Mouse (Mus musculus) midbrain, embryonic 13.5 days (tissue): ENCODE measurements around the gene Mical3. TPM values are rescaled to one million over a fixed set of nuclear protein-coding genes. Genes with fewer than 3 reads are reported as not detected.
A peak's percentile ranks its signal among the peaks of the same experiment; 100 is the strongest.
"Not testable (repeated sequence)": the region's sequence is repeated elsewhere in the genome, so short reads cannot be mapped to it uniquely, and the experiment has no call there.

ENCODE experiments used
- ATAC-seq: fragments of 200-750 bp; cut with Nextera tagmentation; 2 replicates; pipeline ENCODE4 v1.8.0; 2017; ENCODE audit warnings: mild to moderate bottlenecking, moderate TSS enrichment, moderate library complexity
- H3K27ac ChIP-seq: fragments of 300-500 bp; sonication (generic); 2 replicates; pipeline ENCODE4 v1.5.1; 2015; ENCODE audit warnings: inconsistent platforms, mild to moderate bottlenecking, moderate library complexity
- H3K27me3 ChIP-seq: fragments of 300-500 bp; sonication (generic); 2 replicates; pipeline ENCODE4 v1.6.1; 2015; ENCODE audit warnings: mild to moderate bottlenecking, inconsistent platforms
- H3K36me3 ChIP-seq: fragments of 300-500 bp; sonication (generic); 2 replicates; pipeline ENCODE4 v1.6.1; 2015; ENCODE audit warnings: mild to moderate bottlenecking, inconsistent platforms
- H3K4me1 ChIP-seq: fragments of 300-500 bp; sonication (generic); replicated peaks from 2 replicates; pipeline ENCODE4 v1.6.1; 2015; ENCODE audit warnings: inconsistent platforms
- H3K4me2 ChIP-seq: fragments of 300-500 bp; sonication (generic); replicated peaks from 2 replicates; pipeline ENCODE4 v1.6.1; 2015; ENCODE audit warnings: moderate library complexity, mild to moderate bottlenecking, inconsistent platforms
- H3K4me3 ChIP-seq: fragments of 300-500 bp; sonication (generic); replicated peaks from 2 replicates; pipeline ENCODE4 v1.5.1; 2015; ENCODE audit warnings: mild to moderate bottlenecking, inconsistent platforms
- H3K9ac ChIP-seq: fragments of 300-500 bp; sonication (generic); replicated peaks from 2 replicates; pipeline ENCODE4 v1.6.1; 2015; ENCODE audit warnings: mild to moderate bottlenecking, inconsistent platforms
- H3K9me3 ChIP-seq: fragments of 300-500 bp; sonication (generic); 2 replicates; pipeline ENCODE4 v1.6.1; 2016; ENCODE audit warnings: mild to moderate bottlenecking, inconsistent platforms
- WGBS: fragments of 180-500 bp; shearing (Covaris S2); methylation state at CpG from one replicate; pipeline ENCODE4 v1.1.7; 2015; 5-methylcytosine and 5-hydroxymethylcytosine counted together
- polyA plus RNA-seq: library from polyadenylated mRNA; unstranded; fragments of >200 nt; fragmentation: Nextera tagmentation; extraction: Ambion mirVana; gene quantifications from 2 replicates; pipeline ENCODE4 v1.2.1, GENCODE M21; 2015

Gene Mical3
- polyA plus RNA-seq, 1 experiment from 2014 or later = 35.7 TPM

DNA sequence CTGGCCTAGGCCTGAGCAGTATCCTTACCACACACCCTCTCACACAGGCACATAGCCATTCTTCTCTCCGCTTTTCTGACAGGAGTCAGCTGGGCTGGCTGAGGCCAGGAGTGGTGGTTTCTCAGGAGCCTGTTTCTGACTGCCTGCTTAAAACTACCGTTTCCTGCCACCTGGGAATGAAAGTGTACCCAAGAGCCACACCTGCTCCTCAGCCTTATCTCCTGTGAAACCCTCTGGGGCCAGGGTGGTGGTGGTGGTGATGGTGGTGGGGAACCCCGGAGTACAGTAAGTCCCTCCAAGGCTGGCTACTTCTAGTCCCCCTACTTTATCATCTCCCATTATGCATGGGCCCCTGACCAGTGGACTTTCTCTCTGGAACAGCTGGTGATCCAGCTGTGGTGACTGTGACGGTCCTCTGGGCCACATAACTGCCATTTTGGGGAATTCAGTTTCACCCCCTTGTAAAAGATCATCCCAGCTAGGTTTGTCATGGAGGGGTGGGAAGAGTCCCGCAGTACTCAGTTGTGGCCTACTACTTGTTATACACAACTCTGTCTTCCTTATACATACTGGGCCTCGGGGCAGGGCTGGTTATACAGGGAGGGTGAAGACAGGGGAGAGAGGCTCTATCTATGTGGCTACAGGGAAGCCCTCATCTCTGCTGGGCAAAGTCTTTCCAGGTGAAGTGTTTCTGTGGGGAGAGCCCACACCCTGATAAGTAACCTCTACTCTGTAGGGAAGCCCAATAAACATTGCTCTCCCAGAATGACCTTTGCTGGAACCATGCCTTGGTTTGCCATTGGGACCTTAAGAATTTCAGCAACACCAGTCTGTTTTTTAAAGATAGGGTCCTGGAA, 200.1 kb downstream of the Mical3 start:
- no peak for ATAC-seq
- H3K9ac ChIP-seq = no peak overlapping the region
- H3K27ac ChIP-seq = no peak overlapping the region
- H3K36me3 ChIP-seq = peaks cover 42% of the 10 kb centered on the region
- no peaks in the 10 kb centered on the region for H3K4me1 ChIP-seq
- 88% methylated on average over 6 of the region's 6 CpGs for WGBS
- no peak overlapping the region for H3K4me3 ChIP-seq
- no peaks in the 10 kb centered on the region for H3K9me3 ChIP-seq
- no peak overlapping the region for H3K4me2 ChIP-seq
- no peaks in the 10 kb centered on the region for H3K27me3 ChIP-seq

DNA sequence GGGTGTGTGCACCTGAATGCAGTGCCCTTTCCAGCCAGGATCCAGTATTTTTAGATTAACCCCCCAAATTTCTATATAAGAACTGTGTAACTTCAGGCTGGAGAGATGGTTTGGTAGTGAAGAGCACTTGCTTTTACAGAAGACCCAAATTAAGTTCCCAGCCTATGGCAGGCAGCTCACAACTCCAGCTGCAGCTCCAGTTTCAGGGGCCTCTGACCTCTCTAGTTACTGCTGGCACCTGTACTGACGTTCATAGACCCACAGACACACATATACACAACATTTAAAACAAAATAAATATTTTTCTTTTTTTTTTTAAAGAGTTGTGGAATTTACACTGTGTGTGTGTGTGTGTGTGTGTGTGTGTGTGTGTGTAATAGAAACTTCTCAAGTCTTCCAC, 201.4 kb downstream of the Mical3 start:
- Histone ChIP-seq H3K9ac (no peak overlapping the region), H3K4me1 (no peaks in the 10 kb centered on the region), H3K4me2 (no peak overlapping the region), H3K9me3 (no peaks in the 10 kb centered on the region), H3K4me3 (no peak overlapping the region), H3K27ac (no peak overlapping the region), H3K27me3 (no peaks in the 10 kb centered on the region), H3K36me3 (peaks cover 35% of the 10 kb centered on the region)
- ATAC-seq = no peak
- 78% methylated on average over 1 of the region's 1 CpGs for WGBS

DNA sequence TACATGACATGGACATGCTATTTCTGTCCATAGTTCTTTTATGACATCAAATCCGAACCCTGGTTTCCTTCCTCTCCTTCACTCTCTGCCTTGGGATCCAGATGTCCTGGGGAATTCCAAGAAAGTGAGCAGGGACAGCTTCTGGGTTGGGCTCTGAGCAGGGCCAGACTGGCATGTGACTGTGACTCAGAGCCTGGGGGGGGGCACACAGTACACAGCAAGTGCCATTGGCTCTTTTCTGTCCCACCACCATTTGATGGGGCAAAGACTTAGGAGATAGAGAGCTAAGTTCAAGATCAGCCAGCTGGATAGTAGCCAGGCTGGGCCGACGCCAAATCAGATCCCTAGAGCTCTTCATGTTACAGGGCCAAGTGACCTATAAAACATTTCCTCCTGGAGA, 203.0 kb downstream of the Mical3 start:
- 85% methylated on average over 3 of the region's 3 CpGs for WGBS
- peaks cover 20% of the 10 kb centered on the region for H3K36me3 ChIP-seq
- H3K27ac ChIP-seq = no peak overlapping the region
- H3K9ac ChIP-seq = no peak overlapping the region
- H3K4me1 ChIP-seq = no peaks in the 10 kb centered on the region
- ATAC-seq = no peak
- no peaks in the 10 kb centered on the region for H3K27me3 ChIP-seq
- H3K9me3 ChIP-seq = no peaks in the 10 kb centered on the region
- H3K4me3 ChIP-seq = no peak overlapping the region
- no peak overlapping the region for H3K4me2 ChIP-seq

DNA sequence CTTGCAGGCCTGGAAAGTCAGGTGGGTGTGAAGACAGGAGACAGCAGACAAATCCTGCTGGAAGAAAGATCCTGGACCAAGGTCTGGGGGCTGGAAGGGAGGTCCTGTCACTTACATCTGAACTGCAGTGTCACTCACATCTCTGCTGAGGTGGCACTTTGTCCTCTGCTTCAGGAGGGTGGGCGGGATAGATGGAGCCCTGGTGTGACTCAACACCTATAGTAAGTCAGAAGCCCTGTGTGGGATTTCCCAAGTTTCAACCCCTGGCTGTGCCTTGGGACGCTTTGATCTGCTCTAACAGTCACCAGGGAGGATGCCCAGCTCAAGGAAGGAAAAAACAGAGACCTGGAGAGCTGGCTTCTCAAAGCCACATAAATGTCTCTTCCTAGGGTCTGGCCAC, 203.9 kb downstream of the Mical3 start:
- H3K36me3 ChIP-seq = peaks cover 11% of the 10 kb centered on the region
- H3K4me2 ChIP-seq = no peak overlapping the region
- H3K27ac ChIP-seq = no peak overlapping the region
- H3K9ac ChIP-seq = no peak overlapping the region
- no peaks in the 10 kb centered on the region for H3K4me1 ChIP-seq
- H3K4me3 ChIP-seq = no peak overlapping the region
- no peak for ATAC-seq
- no peaks in the 10 kb centered on the region for H3K27me3 ChIP-seq
- WGBS = 60% methylated on average over 2 of the region's 2 CpGs
- no peaks in the 10 kb centered on the region for H3K9me3 ChIP-seq

DNA sequence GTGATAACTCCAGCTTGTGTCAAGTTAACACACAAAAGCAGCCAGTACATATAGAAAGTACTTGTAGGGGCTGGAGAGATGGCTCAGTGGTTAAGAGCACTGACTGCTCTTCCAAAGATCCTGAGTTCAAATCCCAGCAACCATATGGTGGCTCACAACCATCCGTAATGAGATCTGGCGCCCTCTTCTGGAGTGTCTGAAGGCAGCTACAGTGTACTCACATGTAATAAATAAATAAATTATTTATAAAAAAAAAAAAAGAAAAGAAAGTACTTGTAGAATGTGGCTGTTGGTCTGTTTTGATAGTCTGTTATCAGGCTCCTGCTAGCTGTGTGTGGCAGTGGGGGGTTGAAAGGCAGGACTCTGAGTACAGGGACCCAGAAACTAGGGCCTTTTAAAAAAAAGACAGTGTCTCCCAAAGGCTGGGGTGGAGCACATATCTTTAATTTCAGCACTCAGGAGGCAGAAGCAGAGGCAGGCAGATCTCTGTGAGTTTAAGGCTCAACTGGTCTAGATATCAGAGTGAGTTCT, 205.9 kb downstream of the Mical3 start:
- H3K27ac ChIP-seq, H3K4me2 ChIP-seq, H3K27me3 ChIP-seq, H3K4me3 ChIP-seq, H3K4me1 ChIP-seq, H3K9me3 ChIP-seq, ATAC-seq, H3K9ac ChIP-seq, H3K36me3 ChIP-seq: not testable (repeated sequence)
- WGBS = 74% methylated on average over 2 of the region's 2 CpGs

DNA sequence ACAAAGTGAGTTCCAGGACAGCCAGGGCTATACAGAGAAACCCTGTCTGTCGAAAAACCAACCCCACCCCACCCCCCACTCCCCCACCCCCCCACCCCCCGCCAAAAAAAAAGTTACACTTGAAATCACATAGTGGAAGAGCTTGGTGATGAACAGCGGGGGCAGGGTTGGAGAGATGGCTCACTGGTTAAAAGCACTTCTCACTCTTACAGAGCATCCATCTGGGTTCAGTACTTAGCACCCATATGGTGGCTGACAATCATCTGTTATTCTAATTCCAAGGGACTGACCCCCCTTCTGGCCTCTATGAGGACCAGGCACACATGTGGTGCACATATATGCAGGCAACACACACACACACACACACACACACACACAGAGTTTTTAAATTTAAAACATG, 212.8 kb downstream of the Mical3 start:
- 56% methylated on average over 3 of the region's 3 CpGs for WGBS
- no peak overlapping the region for H3K4me2 ChIP-seq
- no peak overlapping the region for H3K27ac ChIP-seq
- no peaks in the 10 kb centered on the region for H3K36me3 ChIP-seq
- no peak overlapping the region for H3K4me3 ChIP-seq
- peaks cover 10% of the 10 kb centered on the region for H3K4me1 ChIP-seq
- peaks cover 9% of the 10 kb centered on the region for H3K27me3 ChIP-seq
- H3K9me3 ChIP-seq = no peaks in the 10 kb centered on the region
- no peak for ATAC-seq
- no peak overlapping the region for H3K9ac ChIP-seq

DNA sequence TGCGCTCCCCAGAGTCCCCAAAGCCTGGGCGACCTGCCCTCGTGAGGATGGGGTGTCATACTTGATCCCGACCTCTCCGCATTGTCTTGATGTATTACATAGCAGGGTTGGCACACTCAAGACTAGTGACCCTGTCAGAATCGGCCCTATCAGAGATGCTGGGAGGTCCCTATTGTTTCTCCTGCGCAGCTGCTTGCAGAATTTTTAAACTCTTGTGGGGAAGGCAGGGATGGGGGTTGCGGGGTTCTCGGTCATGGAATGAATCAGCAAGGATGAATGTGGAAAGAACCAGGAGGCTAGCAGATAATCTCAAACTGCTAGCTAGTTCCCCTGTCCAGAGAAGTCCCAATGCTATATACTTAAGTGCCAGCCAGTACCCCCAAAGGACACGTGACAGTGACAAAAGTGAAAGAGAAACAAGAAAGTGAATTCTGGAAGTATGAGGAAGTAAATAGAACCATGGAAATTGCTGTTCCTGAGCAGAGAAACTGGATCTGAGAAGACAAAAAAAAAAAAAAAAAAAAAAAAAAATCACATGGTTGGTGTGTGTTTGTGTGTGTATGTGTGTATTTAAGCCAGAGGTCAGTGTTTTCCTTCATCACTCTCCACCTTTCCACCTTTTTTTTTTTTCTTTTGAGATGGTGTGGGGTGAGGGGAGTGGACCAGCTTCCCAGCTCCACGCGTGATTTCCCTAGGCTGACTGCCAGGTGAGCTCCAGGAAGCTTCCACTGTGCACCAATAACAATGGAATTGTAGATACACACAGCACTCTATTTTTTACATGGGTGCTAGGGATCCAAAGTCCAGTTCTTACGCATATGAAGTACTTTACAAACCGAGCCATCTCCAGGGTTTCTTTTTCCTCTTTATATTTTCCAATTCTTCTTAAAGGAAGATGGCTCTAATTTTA, 213.6 kb downstream of the Mical3 start:
- Histone ChIP-seq H3K4me2 (peak overlapping the region; percentile 94), H3K4me3 (peak overlapping the region; percentile 69), H3K9ac (peak overlapping the region; percentile 78)
- 27% methylated on average over 11 of the region's 14 CpGs for WGBS
- not testable (repeated sequence) for ATAC-seq, H3K27me3 ChIP-seq, H3K27ac ChIP-seq, H3K9me3 ChIP-seq, H3K36me3 ChIP-seq, H3K4me1 ChIP-seq

DNA sequence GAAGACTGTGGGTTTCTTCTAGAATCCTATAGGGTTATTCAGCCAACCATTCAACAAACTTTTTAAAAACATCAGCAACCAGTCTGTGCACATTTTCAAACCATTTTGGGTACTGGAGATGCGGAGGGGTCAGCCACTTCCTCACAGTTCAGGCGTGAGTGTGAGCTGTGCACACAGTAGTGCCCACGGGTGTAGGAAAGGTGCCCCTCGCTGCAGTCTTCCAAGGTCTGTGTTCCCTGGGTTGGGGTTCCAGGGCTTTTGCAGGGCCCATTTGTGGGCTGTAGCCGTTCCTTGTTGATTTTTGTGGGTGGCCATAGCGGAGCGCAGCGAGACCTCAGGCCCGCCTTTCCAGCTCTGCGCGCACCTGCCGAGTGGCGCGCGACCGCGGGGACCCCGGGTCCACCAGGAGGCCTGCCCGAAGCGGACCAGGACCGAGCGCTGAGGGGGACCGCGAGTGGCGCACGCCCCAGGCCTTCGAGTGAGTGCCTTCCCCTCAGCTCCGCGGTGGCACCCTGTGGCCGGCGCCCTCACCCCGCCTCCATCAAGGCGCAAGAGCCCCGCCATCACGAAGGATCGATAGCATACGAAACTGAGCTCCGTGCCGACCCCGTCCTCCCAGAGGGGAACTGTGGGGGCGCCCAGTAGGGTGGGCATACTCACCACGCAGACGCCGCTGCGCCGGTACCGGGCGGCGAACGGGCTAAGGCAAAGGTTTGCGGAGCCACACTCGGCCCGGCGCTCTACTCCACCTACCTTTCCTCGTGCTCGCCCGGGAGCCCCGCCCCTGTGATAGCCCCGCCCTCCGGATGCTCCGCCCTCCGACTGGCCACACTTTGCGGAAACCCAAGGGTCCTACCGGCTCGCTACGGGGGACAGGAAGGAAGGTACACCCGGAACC, 214.5 kb downstream of the Mical3 start, which contains the start of gene Bid:
Gene Bid, minus strand, starts transcription at position 780 of the 898 bp plus-strand sequence.
- H3K4me1 ChIP-seq = peaks cover 10% of the 10 kb centered on the region
- peak within 1 kb of the TSS; percentile 69 for H3K4me3 ChIP-seq
- no peaks in the 10 kb centered on the region for H3K9me3 ChIP-seq
- H3K27ac ChIP-seq = no peak within 1 kb of the TSS
- H3K27me3 ChIP-seq = peaks cover 9% of the 10 kb centered on the region
- H3K9ac ChIP-seq = peak within 1 kb of the TSS; percentile 78
- H3K36me3 ChIP-seq = no peaks in the 10 kb centered on the region
- WGBS = under 1% methylated on average over 67 of the region's 67 CpGs
- H3K4me2 ChIP-seq = peak within 1 kb of the TSS; percentile 94
- ATAC-seq = peak; percentile 91

DNA sequence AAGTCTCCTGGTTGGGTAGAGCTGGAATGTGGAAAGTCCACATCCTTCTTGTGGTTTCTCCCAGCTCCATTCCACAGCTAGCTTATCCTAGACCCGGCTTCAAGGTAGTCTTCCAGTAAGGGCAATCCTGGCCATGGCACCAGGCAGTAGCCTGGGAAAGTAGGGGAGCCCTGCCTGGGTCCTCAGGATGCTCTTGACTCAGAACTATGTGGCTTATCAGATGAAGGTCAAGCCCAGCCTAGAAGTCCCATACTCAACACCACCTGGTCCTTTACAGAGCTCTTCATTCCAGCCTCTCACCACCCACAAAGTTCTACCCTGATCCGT, 215.2 kb downstream of the Mical3 start:
- peak overlapping the region; percentile 69 for H3K4me3 ChIP-seq
- peak; percentile 5 for ATAC-seq
- WGBS = 25% methylated on average over 2 of the region's 2 CpGs
- H3K36me3 ChIP-seq = no peaks in the 10 kb centered on the region
- H3K4me2 ChIP-seq = peak overlapping the region; percentile 94
- no peaks in the 10 kb centered on the region for H3K9me3 ChIP-seq
- peaks cover 10% of the 10 kb centered on the region for H3K4me1 ChIP-seq
- no peak overlapping the region for H3K9ac ChIP-seq
- peaks cover 9% of the 10 kb centered on the region for H3K27me3 ChIP-seq
- H3K27ac ChIP-seq = no peak overlapping the region

DNA sequence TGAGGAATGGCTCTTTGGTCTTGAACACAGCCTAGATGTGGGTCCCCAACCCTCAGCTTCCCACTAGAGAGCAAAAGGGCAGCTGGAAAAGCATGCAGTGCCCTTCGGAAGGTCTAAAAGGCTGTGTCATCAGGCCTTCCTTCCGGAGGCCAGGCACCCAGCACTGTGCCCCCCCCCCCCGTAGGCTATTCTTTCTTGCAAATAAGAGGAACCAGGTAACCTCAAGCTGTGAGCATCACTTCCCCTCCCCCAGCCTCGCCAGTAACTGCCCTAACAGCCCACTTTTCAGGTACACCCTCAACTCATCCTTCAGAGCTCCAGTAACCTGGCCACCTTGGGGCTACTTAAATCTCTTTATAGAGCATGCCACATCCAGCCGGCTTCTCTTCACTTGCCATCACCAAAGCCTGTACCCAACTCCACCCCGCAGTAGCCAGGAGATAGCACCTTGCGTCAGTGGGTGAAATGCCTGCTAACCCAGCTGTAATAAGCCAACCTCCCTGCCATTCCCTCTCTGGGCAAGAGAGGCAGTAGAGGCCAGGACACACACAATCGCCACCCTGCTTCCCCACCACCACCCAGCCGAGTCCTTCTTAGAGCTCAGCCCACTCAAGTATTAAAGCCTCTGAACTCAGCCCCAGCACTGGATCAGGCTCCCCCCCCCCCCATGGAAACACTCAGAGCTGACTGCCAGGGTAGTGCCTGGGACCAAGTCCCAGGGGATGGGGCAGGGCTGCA, 215.7 kb downstream of the Mical3 start:
- Histone ChIP-seq H3K27ac (no peak overlapping the region), H3K4me2 (peak overlapping the region; percentile 94; the same call in 1 of the 2 replicates), H3K9ac (no peak overlapping the region), H3K36me3 (no peaks in the 10 kb centered on the region), H3K9me3 (no peaks in the 10 kb centered on the region), H3K4me1 (peaks cover 10% of the 10 kb centered on the region), H3K4me3 (no peak overlapping the region), H3K27me3 (peaks cover 9% of the 10 kb centered on the region)
- WGBS = 37% methylated on average over 9 of the region's 9 CpGs
- ATAC-seq = peak; percentile 6; the same call in 1 of the 2 replicates

DNA sequence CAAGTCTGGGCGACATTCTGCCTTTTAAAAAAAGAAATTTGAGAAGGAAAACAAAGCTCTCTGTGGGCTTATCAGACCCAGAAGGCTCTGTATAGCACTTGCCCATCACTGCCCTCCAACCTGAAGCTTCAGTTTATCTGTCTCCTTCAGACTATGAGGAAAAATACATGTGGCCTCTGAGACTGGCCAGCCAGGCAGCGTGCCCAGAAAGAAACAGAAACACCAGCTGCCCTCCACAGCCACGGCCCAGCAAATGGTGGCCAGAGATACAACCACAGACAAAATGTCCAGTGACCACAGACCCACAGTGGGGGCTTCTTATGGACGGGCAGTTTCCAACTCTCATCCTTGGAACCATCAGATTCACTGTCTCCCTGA, 216.3 kb downstream of the Mical3 start:
- Histone ChIP-seq H3K9me3 (no peaks in the 10 kb centered on the region), H3K27ac (no peak overlapping the region), H3K36me3 (no peaks in the 10 kb centered on the region), H3K27me3 (peaks cover 9% of the 10 kb centered on the region), H3K4me2 (no peak overlapping the region), H3K4me1 (peaks cover 10% of the 10 kb centered on the region), H3K4me3 (no peak overlapping the region), H3K9ac (no peak overlapping the region)
- ATAC-seq = no peak
- 82% methylated on average over 4 of the region's 4 CpGs for WGBS
